Mouse (Mus musculus) ES-E14 (cell line): ENCODE data around the gene Cacna1f. TPM values are rescaled to one million over a fixed set of nuclear protein-coding genes. Genes with fewer than 3 reads are reported as not detected.
A peak's percentile ranks its signal among the peaks of the same experiment; 100 is the strongest.

Source experiments
- DNase-seq: peaks from one replicate; pipeline ENCODE4 v3.0.0-alpha.2; 2013; ENCODE audit warnings: low read depth, low spot score
- H3K27ac ChIP-seq: 2 replicates; pipeline ENCODE4 v1.5.1; 2012; ENCODE audit warnings: low read depth, mild to moderate bottlenecking, low read length, moderate library complexity, mixed read lengths; ENCODE audit not compliant: poor library complexity, insufficient read depth, severe bottlenecking
- H3K36me3 ChIP-seq: 2 replicates; pipeline ENCODE4 v1.6.1; 2012; ENCODE audit warnings: mild to moderate bottlenecking, low read length, moderate library complexity, mixed read lengths; ENCODE audit not compliant: control insufficient read depth, poor library complexity, insufficient read depth, severe bottlenecking
- H3K4me1 ChIP-seq, 2 experiments: fragments of 150-350 bp in 1 of 2; sonication (generic) in 1 of 2; 2 replicates each; pipeline ENCODE4 v1.6.1; 2012; ENCODE audit warnings: low read length in 2 of 2, mild to moderate bottlenecking in 1 of 2, mixed read lengths in 1 of 2; ENCODE audit not compliant: control insufficient read depth in 2 of 2, insufficient read depth in 2 of 2, poor library complexity in 1 of 2
- H3K4me3 ChIP-seq, 2 experiments: fragments of 150-350 bp in 1 of 2; sonication (generic) in 1 of 2; 2 replicates each; pipeline ENCODE4 v1.5.1; 2012; ENCODE audit warnings: low read length in 2 of 2, low read depth in 1 of 2, mild to moderate bottlenecking in 1 of 2, mixed read lengths in 1 of 2; ENCODE audit not compliant: insufficient read depth in 1 of 2, poor library complexity in 1 of 2, severe bottlenecking in 1 of 2
- H3K9ac ChIP-seq: 2 replicates; pipeline ENCODE4 v1.6.1; 2012; ENCODE audit warnings: low read depth, mild to moderate bottlenecking, low read length, mixed read lengths; ENCODE audit not compliant: poor library complexity, insufficient read depth, severe bottlenecking
- H3K9me3 ChIP-seq: fragments of 150-350 bp; sonication (generic); 2 replicates; pipeline ENCODE4 v1.6.1; 2012; ENCODE audit warnings: low read depth, mild to moderate bottlenecking, low read length; ENCODE audit not compliant: control insufficient read depth, insufficient read depth
- CHD2 ChIP-seq: IDR thresholded peaks from 2 replicates; pipeline ENCODE4 v1.6.1; 2014; ENCODE audit warnings: mild to moderate bottlenecking, low read depth, low read length, inconsistent platforms
- HCFC1 ChIP-seq: IDR thresholded peaks from 2 replicates; pipeline ENCODE4 v1.6.1; 2012; ENCODE audit warnings: low read length, inconsistent platforms, borderline replicate concordance; ENCODE audit not compliant: insufficient read depth
- MAFK ChIP-seq: IDR thresholded peaks from 2 replicates; pipeline ENCODE4 v1.6.1; 2014; ENCODE audit warnings: mild to moderate bottlenecking, low read depth, low read length, inconsistent platforms; ENCODE audit not compliant: insufficient read depth
- ZC3H11A ChIP-seq: IDR thresholded peaks from 2 replicates; pipeline ENCODE4 v1.6.1; 2012; ENCODE audit warnings: low read depth, mild to moderate bottlenecking, inconsistent platforms, low read length, borderline replicate concordance
- ZNF384 ChIP-seq: IDR thresholded peaks from 2 replicates; pipeline ENCODE4 v1.6.1; 2012; ENCODE audit warnings: low read depth, low read length, inconsistent platforms
- in situ Hi-C, 2 experiments: fragments of 600-800 bp; cut with MboI; formaldehyde crosslinking; loops; one replicate each; pipeline ENCODE4 v1.15.1; 2025; ENCODE audit warnings: low sequenced_read_pairs in 2 of 2, inconsistent platforms in 1 of 2; ENCODE audit not compliant: unreplicated experiment in 2 of 2
- total RNA-seq: library from RNA; depleted of rRNA; stranded (reverse); fragments of 300-350 nt; gene quantifications from 2 replicates; pipeline ENCODE4 v1.2.3, GENCODE M21; 2012

The Cacna1f gene
- total RNA-seq, 1 experiment = not detected

- no peak for DNase-seq
- in situ Hi-C loops = no loop called here
- Histone ChIP-seq H3K9ac (no peak overlapping the region), H3K36me3 (peaks cover 5% of the 10 kb centered on the region; the same call in 1 of the 2 replicates), H3K4me3 (no peak overlapping the region), H3K27ac (no peak overlapping the region), H3K4me1 (no peaks in the 10 kb centered on the region), H3K9me3 (no peaks in the 10 kb centered on the region)
- TF ChIP-seq HCFC1 (no peak), ZC3H11A (no peak), CHD2 (no peak), ZNF384 (no peak), MAFK (no peak)
Observed at GRCm38 (mm10) chrX:7604004-7604403, 2.9 kb upstream of the Cacna1f start.

GRCm38 (mm10) chrX:7604879-7605574 lies 1.9 kb upstream of the Cacna1f start, which contains the start of gene Ccdc22:
Gene Ccdc22, minus strand, starts transcription at chrX:7605517.
- DNase-seq = peak; percentile 63
- Histone ChIP-seq H3K4me3 (peak within 1 kb of the TSS; percentile 75 to 81), H3K9me3 (no peaks in the 10 kb centered on the region), H3K4me1 (no peaks in the 10 kb centered on the region), H3K27ac (no peak within 1 kb of the TSS), H3K9ac (peak within 1 kb of the TSS; percentile 87), H3K36me3 (no peaks in the 10 kb centered on the region)
- in situ Hi-C loops = no loop called here
- TF ChIP-seq ZC3H11A (no peak), CHD2 (no peak), ZNF384 (peak; percentile 50; the same call in 1 of the 2 replicates), MAFK (no peak), HCFC1 (peak; percentile 97)

DNA sequence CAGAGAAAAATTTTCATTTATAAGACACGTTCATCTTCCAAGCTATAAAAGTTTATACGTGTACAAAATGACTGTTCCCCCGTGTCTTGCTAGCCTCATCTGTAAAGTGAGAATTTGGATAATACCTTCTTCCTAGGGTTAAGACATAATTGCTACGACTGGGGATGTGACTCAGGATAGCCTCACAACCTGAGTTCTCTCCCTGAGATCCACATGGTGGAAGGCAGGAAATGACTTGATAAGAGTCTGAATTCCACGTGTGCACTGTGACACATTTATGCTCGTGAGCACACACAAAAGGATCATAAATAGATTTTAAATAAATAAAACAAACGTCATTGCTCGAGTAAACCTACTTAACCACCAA lies 1.3 kb upstream of the Cacna1f start:
- Histone ChIP-seq H3K4me3 (no peak overlapping the region), H3K9ac (no peak overlapping the region), H3K27ac (no peak overlapping the region), H3K36me3 (no peaks in the 10 kb centered on the region), H3K4me1 (peaks cover 0 to 1% of the 10 kb centered on the region in 2 experiments; a peak in 1 of 4 replicates), H3K9me3 (no peaks in the 10 kb centered on the region)
- in situ Hi-C loops = no loop called here
- DNase-seq = no peak
- no peak for TF ChIP-seq MAFK
- no peak for TF ChIP-seq HCFC1
- TF ChIP-seq ZNF384 = no peak
- TF ChIP-seq ZC3H11A = no peak
- no peak for TF ChIP-seq CHD2

- peaks cover 0 to 4% of the 10 kb centered on the region in 2 experiments; a peak in 1 of 4 replicates for H3K4me1 ChIP-seq
- in situ Hi-C loops = no loop called here
- no peak for DNase-seq
- H3K27ac ChIP-seq = no peak overlapping the region
- TF ChIP-seq HCFC1 = no peak
- no peak for TF ChIP-seq MAFK
- TF ChIP-seq ZC3H11A = no peak
- no peak for TF ChIP-seq ZNF384
- no peak for TF ChIP-seq CHD2
- H3K9me3 ChIP-seq = no peaks in the 10 kb centered on the region
- H3K4me3 ChIP-seq = peak overlapping the region; percentile 11 to 24; a peak in 2 of 4 replicates
- H3K36me3 ChIP-seq = no peaks in the 10 kb centered on the region
- H3K9ac ChIP-seq = 0 out of 2 replicates have a peak overlapping the region, but pooled peaks have one; percentile 43
Observed at GRCm38 (mm10) chrX:7610035-7610434, 3.2 kb downstream of the Cacna1f start.
